Mouse (Mus musculus): Measurements from ENCODE around the gene Adtrp.

Gene Adtrp

GRCm38 (mm10) chr13:41847516-41848126 is at the start of gene Adtrp:
Gene Adtrp, minus strand, starts transcription at chr13:41847684.
- DNase-seq = peak in 1 of 2 experiments; percentile 28

GRCm38 (mm10) chr13:41892016-41892415 is 44.5 kb upstream of the Adtrp start:
- DNase-seq = no peak

- DNase-seq = no peak
Measured at GRCm38 (mm10) chr13:41890618-41891017, 43.1 kb upstream of the Adtrp start.

- DNase-seq = no peak
Measured at GRCm38 (mm10) chr13:41890111-41890600, 42.7 kb upstream of the Adtrp start.

- DNase-seq = no peak
Measured at GRCm38 (mm10) chr13:41888644-41889043, 41.2 kb upstream of the Adtrp start.

GRCm38 (mm10) chr13:41886120-41886519 is 38.6 kb upstream of the Adtrp start:
- no peak for DNase-seq

GRCm38 (mm10) chr13:41883665-41884291 is 36.3 kb upstream of the Adtrp start:
- no peak for DNase-seq

GRCm38 (mm10) chr13:41881201-41881600 is 33.7 kb upstream of the Adtrp start:
- DNase-seq = peak in 1 of 2 experiments; percentile 29

GRCm38 (mm10) chr13:41880525-41880924 is 33.0 kb upstream of the Adtrp start:
- DNase-seq = no peak

- DNase-seq = no peak
Measured at GRCm38 (mm10) chr13:41872686-41873085, 25.2 kb upstream of the Adtrp start.

GRCm38 (mm10) chr13:41872161-41872562 is 24.7 kb upstream of the Adtrp start:
- DNase-seq = no peak

GRCm38 (mm10) chr13:41867533-41867932 is 20.0 kb upstream of the Adtrp start:
- DNase-seq = no peak

- DNase-seq = peak; percentile 27 to 58
Measured at GRCm38 (mm10) chr13:41865575-41865974, 18.1 kb upstream of the Adtrp start.

GRCm38 (mm10) chr13:41865071-41865470 is 17.6 kb upstream of the Adtrp start:
- DNase-seq = peak; percentile 38 to 47

- no peak for DNase-seq
Measured at GRCm38 (mm10) chr13:41860603-41861405, 13.3 kb upstream of the Adtrp start.

- DNase-seq = peak; percentile 22 to 42
Measured at GRCm38 (mm10) chr13:41855206-41856185, 8.0 kb upstream of the Adtrp start.

- no peak for DNase-seq
Measured at GRCm38 (mm10) chr13:41850727-41851378, 3.4 kb upstream of the Adtrp start.

- peak in 1 of 2 experiments; percentile 23 for DNase-seq
Measured at GRCm38 (mm10) chr13:41846516-41846915, 968 bp downstream of the Adtrp start.

- no peak for DNase-seq
Measured at GRCm38 (mm10) chr13:41845013-41845412, 2.5 kb downstream of the Adtrp start.

- peak; percentile 40 to 57 for DNase-seq
Measured at GRCm38 (mm10) chr13:41844071-41844470, 3.4 kb downstream of the Adtrp start.

- DNase-seq = no peak
Measured at GRCm38 (mm10) chr13:41833614-41834139, 13.8 kb downstream of the Adtrp start.
